Mouse (Mus musculus) inflammation-experienced regulatory T-cells, adult 6 months (primary cell): Measurements from ENCODE around the gene Mfsd14a. TPM values are rescaled to one million over a fixed set of nuclear protein-coding genes. Genes with fewer than 3 reads are reported as not detected.

Experiments used
- ATAC-seq: one replicate; pipeline ENCODE4 v1.8.0; 2017
- polyA plus RNA-seq, 3 experiments: library from polyadenylated mRNA; unstranded; fragments of 100-300 nt; shearing (Covaris generic); gene quantifications; one replicate each; pipeline ENCODE4 v1.2.1; 2017

Gene Mfsd14a
- polyA plus RNA-seq, 3 experiments from 2014 or later, result 89.9 to 95.2 (median 94.7) TPM

GRCm38 (mm10) chr3:116652033-116652446, 10.4 kb downstream of the Mfsd14a start:
- ATAC-seq, result no peak

- no peak for ATAC-seq
Observed at GRCm38 (mm10) chr3:116650698-116651097, 11.8 kb downstream of the Mfsd14a start.

GRCm38 (mm10) chr3:116648805-116649204, 13.7 kb downstream of the Mfsd14a start:
- no peak for ATAC-seq

GRCm38 (mm10) chr3:116646387-116646786, 16.1 kb downstream of the Mfsd14a start:
- no peak for ATAC-seq

GRCm38 (mm10) chr3:116642373-116642772, 20.1 kb downstream of the Mfsd14a start:
- ATAC-seq, result peak; percentile 38

- no peak for ATAC-seq
Observed at GRCm38 (mm10) chr3:116641811-116642371, 20.6 kb downstream of the Mfsd14a start.

- ATAC-seq, result peak; percentile 25
Observed at GRCm38 (mm10) chr3:116640024-116640423, 22.5 kb downstream of the Mfsd14a start.

- no peak for ATAC-seq
Observed at GRCm38 (mm10) chr3:116638572-116638971, 23.9 kb downstream of the Mfsd14a start.

GRCm38 (mm10) chr3:116637693-116638476, 24.6 kb downstream of the Mfsd14a start:
- ATAC-seq, result no peak

GRCm38 (mm10) chr3:116635799-116636198, 26.7 kb downstream of the Mfsd14a start:
- no peak for ATAC-seq

GRCm38 (mm10) chr3:116634853-116635252, 27.6 kb downstream of the Mfsd14a start:
- ATAC-seq, result no peak

GRCm38 (mm10) chr3:116634091-116634490, 28.4 kb downstream of the Mfsd14a start:
- ATAC-seq, result no peak

- no peak for ATAC-seq
Observed at GRCm38 (mm10) chr3:116632971-116633370, 29.5 kb downstream of the Mfsd14a start.

GRCm38 (mm10) chr3:116631459-116631858, 31.0 kb downstream of the Mfsd14a start:
- no peak for ATAC-seq

GRCm38 (mm10) chr3:116622641-116623040, 39.8 kb downstream of the Mfsd14a start:
- no peak for ATAC-seq

GRCm38 (mm10) chr3:116620636-116621370, 41.7 kb downstream of the Mfsd14a start:
- ATAC-seq, result no peak

- no peak for ATAC-seq
Observed at GRCm38 (mm10) chr3:116618855-116619254, 43.6 kb downstream of the Mfsd14a start.

- ATAC-seq, result no peak
Observed at GRCm38 (mm10) chr3:116615318-116616068, 47.0 kb downstream of the Mfsd14a start.

- ATAC-seq, result no peak
Observed at GRCm38 (mm10) chr3:116614295-116614892, 48.1 kb downstream of the Mfsd14a start, which contains the start of gene Trmt13. TSS of gene Trmt13 (minus strand) at chr3:116614587.

GRCm38 (mm10) chr3:116604570-116604969, 57.9 kb downstream of the Mfsd14a start:
- no peak for ATAC-seq

- ATAC-seq, result no peak
Observed at GRCm38 (mm10) chr3:116601781-116602180, 60.7 kb downstream of the Mfsd14a start.

GRCm38 (mm10) chr3:116601005-116601404, 61.5 kb downstream of the Mfsd14a start:
- no peak for ATAC-seq
